Mouse (Mus musculus) CD4-positive naive resting alpha-beta T cell, adult 76 days (primary cell): ENCODE data around the gene Aadac. TPM values are rescaled to one million over a fixed set of nuclear protein-coding genes. Genes with fewer than 3 reads are reported as not detected.

Experiments used
- total RNA-seq: library from RNA; stranded (reverse); gene quantifications from one replicate; pipeline ENCODE4 v1.2.4, GENCODE M21; 2023

The Aadac gene
- not detected for total RNA-seq

DNA sequence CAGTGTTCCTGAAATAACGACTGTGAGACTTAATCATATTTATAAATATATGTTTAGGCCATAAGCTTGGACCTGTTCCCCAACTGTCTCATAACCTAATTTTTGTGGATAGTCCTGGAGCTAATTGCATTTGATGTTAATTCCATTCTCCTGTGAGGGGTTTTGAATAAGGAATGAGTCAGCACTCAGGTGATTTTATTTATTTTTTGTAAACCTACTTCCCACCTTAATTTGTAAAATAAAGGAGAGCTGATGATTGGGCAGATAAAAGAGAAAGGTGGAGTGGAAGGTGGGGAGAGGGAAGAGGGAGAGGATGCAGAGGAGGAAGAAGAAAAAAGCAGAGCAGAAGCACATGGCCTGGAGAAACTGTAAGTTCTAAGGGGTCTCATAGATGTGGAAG is at the start of gene Aadac:
Aadac (plus strand) TSS at position 301 of the 400 bp plus-strand sequence.

DNA sequence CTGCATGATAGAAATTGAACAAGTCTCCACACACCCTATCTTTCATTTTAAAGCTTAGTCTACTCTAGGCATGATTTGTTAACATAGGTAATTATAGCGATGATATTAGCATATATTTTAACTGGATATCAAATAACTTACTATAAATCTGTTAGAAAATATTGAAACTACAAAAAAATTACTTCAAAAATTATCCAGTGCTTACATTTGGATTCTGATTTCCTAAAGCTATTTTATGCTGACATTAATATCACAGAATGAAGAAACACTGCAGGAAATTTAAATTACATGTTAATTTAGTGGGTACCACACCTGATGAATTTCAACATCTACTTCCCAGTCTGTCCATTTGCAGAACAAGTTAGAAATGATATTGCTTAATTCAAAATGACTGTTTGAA is 19.1 kb upstream of the Aadac start, which contains the start of gene Aadacl2:
Aadacl2 (plus strand) TSS at position 301 of the 400 bp plus-strand sequence.

DNA sequence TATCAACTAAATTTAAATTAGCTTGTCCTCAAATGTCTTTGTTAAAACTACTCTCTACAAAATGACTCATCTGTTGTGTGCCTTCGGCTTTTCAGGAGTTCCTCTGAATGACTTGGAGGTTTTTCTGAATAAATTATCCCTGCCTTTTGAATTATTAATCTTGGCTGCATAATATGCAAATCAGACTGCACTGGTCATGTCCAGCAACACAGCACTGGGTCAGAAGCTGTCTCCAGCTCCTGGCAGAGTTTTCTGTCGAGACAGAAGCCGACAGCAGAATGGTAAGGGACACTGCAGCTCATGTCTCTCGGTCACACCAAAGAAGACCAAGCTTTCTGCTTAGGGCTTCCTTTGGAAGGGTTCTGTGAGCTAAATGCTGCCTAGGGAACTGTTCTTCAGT is 56.1 kb downstream of the Aadac start, which contains the start of gene Sucnr1:
Sucnr1 (plus strand) TSS at position 222 of the 400 bp plus-strand sequence.

Other genes starting within 250 kb of the Aadac start
- gene Gm8298, start 164.7 kb upstream of the Aadac start, total RNA-seq: not detected
- not detected for gene C130079G13Rik, start 100.5 kb upstream of the Aadac start, total RNA-seq
- not detected for gene Aadacl2, start 19.0 kb upstream of the Aadac start, total RNA-seq
- not detected for gene Sucnr1, start 56.2 kb downstream of the Aadac start, total RNA-seq